Mouse (Mus musculus) liver, postnatal 0 days (tissue): ENCODE results near the gene Ndfip2. TPM values are rescaled to one million over a fixed set of nuclear protein-coding genes. Genes with fewer than 3 reads are reported as not detected.

Experiments
- ATAC-seq: fragments of 200-750 bp; cut with Nextera tagmentation; 2 replicates; pipeline ENCODE4 v1.8.0; 2017; ENCODE audit warnings: mild to moderate bottlenecking, moderate library complexity
- DNase-seq: peaks from one replicate; pipeline ENCODE4 v3.0.0-alpha.2; 2016
- H3K27ac ChIP-seq: fragments of 300-500 bp; sonication (generic); 2 replicates; pipeline ENCODE4 v1.5.1; 2014; ENCODE audit warnings: antibody characterized with exemption, moderate library complexity, mild to moderate bottlenecking, low read depth
- H3K27me3 ChIP-seq: fragments of 300-500 bp; sonication (generic); 2 replicates; pipeline ENCODE4 v1.6.1; 2014; ENCODE audit warnings: low read length, control low read depth, mixed read lengths; ENCODE audit not compliant: insufficient read depth
- H3K36me3 ChIP-seq: fragments of 300-500 bp; sonication (generic); replicated peaks from 2 replicates; pipeline ENCODE4 v1.6.1; 2014; ENCODE audit warnings: mild to moderate bottlenecking, control low read depth, low read length, moderate library complexity, mixed read lengths; ENCODE audit not compliant: insufficient read depth
- H3K4me1 ChIP-seq: fragments of 300-500 bp; sonication (generic); 2 replicates; pipeline ENCODE4 v1.6.1; 2014; ENCODE audit warnings: antibody characterized with exemption, mild to moderate bottlenecking, control low read depth; ENCODE audit not compliant: insufficient read depth
- H3K4me2 ChIP-seq: fragments of 300-500 bp; sonication (generic); 2 replicates; pipeline ENCODE4 v1.6.1; 2014; ENCODE audit warnings: low read depth, mild to moderate bottlenecking, low read length, moderate library complexity, mixed read lengths
- H3K4me3 ChIP-seq: fragments of 300-500 bp; sonication (generic); 2 replicates; pipeline ENCODE4 v1.5.1; 2014; ENCODE audit warnings: low read depth, low read length
- H3K9ac ChIP-seq: fragments of 300-500 bp; sonication (generic); replicated peaks from 2 replicates; pipeline ENCODE4 v1.6.1; 2014; ENCODE audit warnings: mild to moderate bottlenecking, moderate library complexity
- H3K9me3 ChIP-seq: fragments of 300-500 bp; sonication (generic); 2 replicates; pipeline ENCODE4 v1.6.1; 2016; ENCODE audit warnings: mild to moderate bottlenecking, control low read depth, low read length, mixed read lengths
- CTCF ChIP-seq: sonication (generic); IDR thresholded peaks from 2 replicates; pipeline ENCODE4 v1.5.1; 2016; ENCODE audit warnings: antibody characterized with exemption, low read depth
- EP300 ChIP-seq: IDR thresholded peaks from 2 replicates; pipeline ENCODE4 v1.6.1; 2016; ENCODE audit warnings: antibody characterized with exemption, low read depth, mild to moderate bottlenecking
- WGBS: fragments of 180-500 bp; shearing (Covaris S2); extraction: QIAGEN DNeasy Blood & Tissue Kit; methylation state at CpG from one replicate; pipeline ENCODE4 v1.1.7; 2014; ENCODE audit not compliant: insufficient replicate concordance; 5-methylcytosine and 5-hydroxymethylcytosine counted together
- polyA plus RNA-seq: library from polyadenylated mRNA; unstranded; fragments of >200 nt; fragmentation: Nextera tagmentation; extraction: Ambion mirVana; gene quantifications from 2 replicates; pipeline ENCODE4 v1.2.1, GENCODE M21; 2015

Gene Ndfip2
- polyA plus RNA-seq, 1 experiment from 2014 or later: 40.5 TPM

DNA sequence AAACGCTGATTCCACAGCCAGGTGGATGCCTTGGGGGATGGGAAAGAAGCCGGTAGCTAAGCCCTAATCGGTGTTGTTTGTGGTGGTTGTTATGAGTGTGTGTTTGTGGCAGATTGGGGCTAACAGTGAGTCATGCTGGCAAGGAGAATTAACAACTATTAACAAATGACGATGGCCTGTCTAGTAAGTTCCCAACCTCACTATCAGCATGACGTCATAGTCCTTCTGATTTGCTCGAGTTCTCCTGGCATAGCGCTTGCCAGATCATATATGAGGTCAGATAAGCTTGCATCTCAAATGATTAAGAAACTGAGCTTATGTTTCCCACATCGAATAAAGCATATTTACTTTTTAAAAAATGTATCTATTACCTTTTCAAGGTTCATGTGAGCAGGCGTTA is 20.6 kb upstream of the Ndfip2 start:
- H3K4me1 ChIP-seq: no peaks in the 10 kb centered on the region
- H3K4me2 ChIP-seq: no peak overlapping the region
- no peak for ATAC-seq
- H3K4me3 ChIP-seq: no peak overlapping the region
- H3K27ac ChIP-seq: no peak overlapping the region
- DNase-seq: no peak
- H3K36me3 ChIP-seq: no peaks in the 10 kb centered on the region
- no peaks in the 10 kb centered on the region for H3K27me3 ChIP-seq
- TF ChIP-seq CTCF (no peak), EP300 (no peak)
- no peaks in the 10 kb centered on the region for H3K9me3 ChIP-seq
- H3K9ac ChIP-seq: no peak overlapping the region
- WGBS: 65% methylated on average over 9 of the region's 9 CpGs

DNA sequence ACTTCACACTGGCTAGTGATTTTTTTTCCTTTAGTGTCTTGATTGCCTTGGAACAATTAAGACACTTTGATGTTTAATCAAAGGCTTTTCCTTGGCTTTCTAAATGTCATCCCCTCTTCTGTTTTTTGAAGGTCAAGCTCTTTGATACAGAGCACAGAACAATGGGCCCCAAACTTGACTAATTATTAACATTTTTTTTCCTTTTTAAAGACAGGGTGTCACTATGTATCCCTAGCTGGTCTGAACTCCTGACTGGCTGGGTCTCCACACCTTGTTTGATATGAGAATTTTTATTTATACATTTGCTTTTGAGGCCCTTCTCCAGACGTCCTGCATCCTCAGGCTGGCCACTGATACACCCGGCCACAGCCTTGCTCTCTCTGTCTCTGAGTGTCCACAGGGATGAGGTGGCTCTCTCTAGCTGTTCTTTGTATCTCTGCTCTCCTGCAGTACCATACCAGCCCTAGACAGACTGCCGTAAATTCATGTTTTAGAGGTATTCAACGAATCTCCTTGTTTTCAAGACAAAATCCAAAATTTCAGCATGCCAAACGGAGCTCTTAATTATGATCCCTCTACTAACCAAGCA is 19.8 kb upstream of the Ndfip2 start:
- Histone ChIP-seq H3K4me3 (no peak overlapping the region), H3K9me3 (no peaks in the 10 kb centered on the region), H3K27me3 (no peaks in the 10 kb centered on the region), H3K4me1 (no peaks in the 10 kb centered on the region), H3K4me2 (no peak overlapping the region), H3K27ac (no peak overlapping the region), H3K9ac (no peak overlapping the region), H3K36me3 (no peaks in the 10 kb centered on the region)
- 72% methylated on average over 5 of the region's 5 CpGs for WGBS
- DNase-seq: no peak
- ATAC-seq: no peak
- no peak for TF ChIP-seq CTCF
- TF ChIP-seq EP300: no peak

DNA sequence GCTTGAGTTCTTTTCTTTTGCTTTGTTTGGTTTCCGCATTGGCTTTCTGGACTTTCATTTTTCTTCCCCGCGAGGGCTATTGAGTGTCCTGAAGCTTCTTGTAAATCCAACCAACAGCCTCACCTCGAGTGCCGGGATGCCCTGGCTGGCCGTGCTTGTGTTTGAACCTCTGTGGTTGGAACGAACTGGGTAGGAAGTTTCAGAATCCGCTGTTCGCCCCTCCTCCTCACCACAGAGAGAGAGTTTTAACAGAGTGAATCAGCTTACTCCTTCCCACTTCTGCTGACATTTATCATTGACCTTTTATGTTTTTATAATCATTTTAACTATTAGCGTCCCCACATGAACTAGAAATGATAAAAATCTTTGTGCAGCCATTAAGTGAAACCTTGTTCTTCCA is 18.3 kb upstream of the Ndfip2 start:
- DNase-seq (no peak), ATAC-seq (no peak)
- H3K36me3 ChIP-seq: no peaks in the 10 kb centered on the region
- WGBS: 66% methylated on average over 10 of the region's 10 CpGs
- H3K4me3 ChIP-seq: no peak overlapping the region
- H3K4me2 ChIP-seq: no peak overlapping the region
- no peaks in the 10 kb centered on the region for H3K9me3 ChIP-seq
- no peak overlapping the region for H3K9ac ChIP-seq
- H3K4me1 ChIP-seq: no peaks in the 10 kb centered on the region
- no peak for TF ChIP-seq CTCF
- no peak for TF ChIP-seq EP300
- no peak overlapping the region for H3K27ac ChIP-seq
- H3K27me3 ChIP-seq: no peaks in the 10 kb centered on the region

DNA sequence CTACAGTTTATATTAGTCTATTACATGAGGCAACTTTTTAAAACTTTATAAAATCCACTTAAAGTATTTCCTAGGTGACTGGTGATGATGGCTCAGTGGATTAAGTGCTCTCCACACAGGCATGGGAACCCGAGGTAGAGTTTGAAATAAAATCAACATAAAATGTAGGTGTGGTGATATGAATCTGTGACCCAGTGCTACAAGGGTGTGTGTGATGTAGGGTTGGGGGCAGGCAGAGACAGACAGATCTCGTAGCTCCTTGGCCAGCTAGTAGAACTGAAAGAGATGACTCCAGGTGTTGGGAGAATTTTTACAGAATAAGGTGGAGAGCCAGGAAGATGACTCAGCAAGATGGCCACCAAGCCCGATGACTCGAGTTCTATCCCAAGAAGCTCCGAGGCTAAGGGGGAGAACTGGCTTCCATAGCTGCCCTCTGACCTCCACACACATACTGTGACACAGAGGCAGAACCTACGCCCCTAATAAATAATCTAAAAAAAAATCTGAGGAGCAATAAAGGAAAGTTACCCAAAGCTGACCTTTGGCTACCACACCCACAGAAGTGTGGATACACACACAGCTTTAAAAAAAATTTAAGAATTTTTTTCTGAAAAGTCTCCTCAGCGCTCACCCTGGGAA is 14.4 kb upstream of the Ndfip2 start:
- Histone ChIP-seq H3K27me3 (no peaks in the 10 kb centered on the region), H3K4me1 (no peaks in the 10 kb centered on the region), H3K36me3 (no peaks in the 10 kb centered on the region), H3K4me2 (no peak overlapping the region), H3K9me3 (no peaks in the 10 kb centered on the region), H3K4me3 (no peak overlapping the region), H3K27ac (no peak overlapping the region), H3K9ac (no peak overlapping the region)
- no peak for ATAC-seq
- DNase-seq: no peak
- 74% methylated on average over 7 of the region's 7 CpGs for WGBS
- no peak for TF ChIP-seq CTCF
- TF ChIP-seq EP300: no peak

DNA sequence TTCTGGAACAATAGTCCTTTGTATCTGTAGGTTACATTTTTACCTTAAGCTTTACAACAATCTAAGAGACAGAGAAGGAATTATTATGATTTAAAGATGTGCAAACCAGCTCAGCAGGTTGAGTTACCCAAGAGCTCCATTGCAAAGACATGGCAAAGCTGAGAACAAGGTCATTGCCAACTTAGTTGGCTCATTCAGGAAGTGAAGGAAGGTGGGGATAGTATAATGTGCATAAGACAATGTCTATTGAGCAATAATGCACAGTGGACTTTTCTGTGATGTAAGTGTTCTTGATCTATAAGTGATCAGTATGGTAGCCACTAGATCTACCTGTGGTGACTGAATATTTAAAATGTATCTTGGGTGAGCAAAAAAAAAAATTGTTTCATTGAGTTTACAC is 7.3 kb upstream of the Ndfip2 start:
- no peak for ATAC-seq
- no peak overlapping the region for H3K4me2 ChIP-seq
- H3K4me3 ChIP-seq: no peak overlapping the region
- H3K36me3 ChIP-seq: no peaks in the 10 kb centered on the region
- DNase-seq: no peak
- TF ChIP-seq EP300 (no peak), CTCF (no peak)
- no peaks in the 10 kb centered on the region for H3K4me1 ChIP-seq
- H3K9me3 ChIP-seq: no peaks in the 10 kb centered on the region
- no peak overlapping the region for H3K27ac ChIP-seq
- no peak overlapping the region for H3K9ac ChIP-seq
- no peaks in the 10 kb centered on the region for H3K27me3 ChIP-seq

DNA sequence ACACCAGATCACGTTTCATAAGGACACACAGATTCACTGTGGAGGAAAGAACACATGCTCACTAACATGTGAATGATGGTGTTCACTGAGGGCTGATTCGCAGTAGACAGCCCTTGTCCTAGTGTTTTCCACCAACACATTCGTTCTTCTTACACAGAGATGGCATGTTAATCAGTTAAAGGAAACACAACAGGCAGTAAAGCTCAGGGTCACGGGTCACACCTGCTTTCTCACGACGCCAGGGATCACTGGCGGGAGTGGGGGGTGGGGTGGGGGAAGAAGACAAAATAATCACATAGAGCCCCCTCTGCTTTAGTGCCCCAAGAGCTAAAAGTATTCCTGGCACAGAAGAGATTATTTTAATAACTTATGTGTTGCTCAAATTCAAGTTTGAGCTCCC is 5.1 kb upstream of the Ndfip2 start:
- WGBS: 48% methylated on average over 7 of the region's 7 CpGs
- Histone ChIP-seq H3K27me3 (no peaks in the 10 kb centered on the region), H3K9ac (no peak overlapping the region), H3K27ac (peak overlapping the region; percentile 13; the same call in 1 of the 2 replicates), H3K36me3 (no peaks in the 10 kb centered on the region), H3K4me2 (peak overlapping the region; percentile 41), H3K4me3 (no peak overlapping the region), H3K4me1 (no peaks in the 10 kb centered on the region), H3K9me3 (no peaks in the 10 kb centered on the region)
- ATAC-seq: peak; percentile 27; the same call in 1 of the 2 replicates
- DNase-seq: no peak
- TF ChIP-seq EP300: no peak
- no peak for TF ChIP-seq CTCF

DNA sequence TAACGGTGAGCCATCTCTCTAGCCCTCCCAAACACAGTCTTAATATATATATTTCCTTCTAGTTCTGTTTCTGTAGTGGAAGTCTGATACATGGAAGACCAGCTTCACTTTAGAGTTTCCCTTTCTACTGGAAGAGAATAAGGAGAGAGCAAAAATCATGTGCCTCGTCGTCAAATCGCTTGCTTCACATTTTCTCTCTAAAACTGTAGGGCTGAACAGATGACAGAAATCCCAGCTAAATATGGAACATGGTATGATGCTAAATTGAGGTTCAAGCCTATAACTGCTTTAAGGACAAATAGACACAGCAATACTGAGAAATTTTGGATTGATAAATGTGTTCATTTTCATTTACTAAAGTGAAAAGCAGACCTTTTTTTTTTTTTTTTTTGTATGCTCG is 4.0 kb upstream of the Ndfip2 start:
- TF ChIP-seq EP300: no peak
- TF ChIP-seq CTCF: no peak
- ATAC-seq (no peak), DNase-seq (no peak)
- Histone ChIP-seq H3K27ac (peak overlapping the region; percentile 85), H3K36me3 (no peaks in the 10 kb centered on the region), H3K9ac (no peak overlapping the region), H3K9me3 (no peaks in the 10 kb centered on the region), H3K4me2 (no peak overlapping the region), H3K27me3 (no peaks in the 10 kb centered on the region), H3K4me3 (no peak overlapping the region), H3K4me1 (no peaks in the 10 kb centered on the region)
- WGBS: 84% methylated on average over 5 of the region's 5 CpGs
